Mouse (Mus musculus) heart, embryonic 11.5 days (tissue): Measurements from ENCODE around the gene Zfp553. TPM values are rescaled to one million over a fixed set of nuclear protein-coding genes. Genes with fewer than 3 reads are reported as not detected.

Source experiments
- ATAC-seq: fragments of 200-750 bp; cut with Nextera tagmentation; replicated peaks from 2 replicates; pipeline ENCODE4 v1.8.0; 2017; ENCODE audit warnings: moderate library complexity; ENCODE audit not compliant: insufficient number of reproducible peaks, low FRiP score, low TSS enrichment
- H3K27ac ChIP-seq: fragments of 300-500 bp; sonication (generic); 2 replicates; pipeline ENCODE4 v1.5.1; 2014; ENCODE audit warnings: mild to moderate bottlenecking, low read depth, low read length
- H3K27me3 ChIP-seq: fragments of 300-500 bp; sonication (generic); 2 replicates; pipeline ENCODE4 v1.6.1; 2014; ENCODE audit warnings: mild to moderate bottlenecking, low read length, mixed read lengths; ENCODE audit not compliant: control insufficient read depth, insufficient read depth
- H3K36me3 ChIP-seq: fragments of 300-500 bp; sonication (generic); 2 replicates; pipeline ENCODE4 v1.6.1; 2014; ENCODE audit warnings: mild to moderate bottlenecking, low read length, moderate library complexity, mixed read lengths; ENCODE audit not compliant: control insufficient read depth, insufficient read depth
- H3K4me1 ChIP-seq: fragments of 300-500 bp; sonication (generic); 2 replicates; pipeline ENCODE4 v1.6.1; 2014; ENCODE audit warnings: low read length; ENCODE audit not compliant: control insufficient read depth, insufficient read depth
- H3K4me2 ChIP-seq: fragments of 300-500 bp; sonication (generic); 2 replicates; pipeline ENCODE4 v1.6.1; 2014; ENCODE audit warnings: mild to moderate bottlenecking, moderate library complexity
- H3K4me3 ChIP-seq: fragments of 300-500 bp; sonication (generic); 2 replicates; pipeline ENCODE4 v1.5.1; 2014; ENCODE audit warnings: low read depth, low read length
- H3K9ac ChIP-seq: fragments of 300-500 bp; sonication (generic); 2 replicates; pipeline ENCODE4 v1.6.1; 2014; ENCODE audit warnings: mild to moderate bottlenecking, low read depth, low read length, moderate library complexity
- H3K9me3 ChIP-seq: fragments of 300-500 bp; sonication (generic); replicated peaks from 2 replicates; pipeline ENCODE4 v1.6.1; 2016; ENCODE audit warnings: low read length; ENCODE audit not compliant: control insufficient read depth
- WGBS: fragments of 180-500 bp; shearing (Covaris S2); extraction: QIAGEN DNeasy Blood & Tissue Kit; methylation state at CpG from one replicate; pipeline ENCODE4 v1.1.7; 2014; ENCODE audit not compliant: insufficient replicate concordance; 5-methylcytosine and 5-hydroxymethylcytosine counted together
- polyA plus RNA-seq: library from polyadenylated mRNA; unstranded; fragments of >200 nt; fragmentation: Nextera tagmentation; extraction: Ambion mirVana; gene quantifications from 2 replicates; pipeline ENCODE4 v1.2.1, GENCODE M21; 2014

Zfp553 gene
- polyA plus RNA-seq, 1 experiment from 2014 or later, result 12.3 TPM

DNA sequence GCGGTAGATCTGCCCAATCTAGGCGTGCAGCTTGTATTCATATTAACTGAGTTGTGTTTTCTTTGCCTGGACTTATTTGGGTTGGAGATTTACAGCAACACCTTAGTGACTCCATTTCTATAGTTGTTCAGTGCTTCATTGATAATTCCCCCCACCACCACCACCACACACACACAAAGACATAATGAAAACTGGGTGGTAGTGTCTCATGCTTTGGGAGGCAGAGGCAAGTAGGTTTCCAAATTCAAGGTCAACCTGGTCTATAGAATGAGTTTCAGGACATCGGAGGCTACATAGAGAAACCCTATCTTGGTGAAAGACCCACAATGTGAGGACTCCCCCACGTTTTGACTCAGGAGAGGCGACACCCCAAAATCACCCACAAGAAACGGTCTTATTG lies 8.2 kb upstream of the Zfp553 start:
- Histone ChIP-seq H3K27ac (no peak overlapping the region), H3K27me3 (no peaks in the 10 kb centered on the region), H3K36me3 (no peaks in the 10 kb centered on the region), H3K9ac (no peak overlapping the region), H3K4me1 (no peaks in the 10 kb centered on the region), H3K4me2 (no peak overlapping the region), H3K4me3 (no peak overlapping the region), H3K9me3 (no peaks in the 10 kb centered on the region)
- ATAC-seq, result no peak
- 89% methylated on average over 6 of the region's 6 CpGs for WGBS

DNA sequence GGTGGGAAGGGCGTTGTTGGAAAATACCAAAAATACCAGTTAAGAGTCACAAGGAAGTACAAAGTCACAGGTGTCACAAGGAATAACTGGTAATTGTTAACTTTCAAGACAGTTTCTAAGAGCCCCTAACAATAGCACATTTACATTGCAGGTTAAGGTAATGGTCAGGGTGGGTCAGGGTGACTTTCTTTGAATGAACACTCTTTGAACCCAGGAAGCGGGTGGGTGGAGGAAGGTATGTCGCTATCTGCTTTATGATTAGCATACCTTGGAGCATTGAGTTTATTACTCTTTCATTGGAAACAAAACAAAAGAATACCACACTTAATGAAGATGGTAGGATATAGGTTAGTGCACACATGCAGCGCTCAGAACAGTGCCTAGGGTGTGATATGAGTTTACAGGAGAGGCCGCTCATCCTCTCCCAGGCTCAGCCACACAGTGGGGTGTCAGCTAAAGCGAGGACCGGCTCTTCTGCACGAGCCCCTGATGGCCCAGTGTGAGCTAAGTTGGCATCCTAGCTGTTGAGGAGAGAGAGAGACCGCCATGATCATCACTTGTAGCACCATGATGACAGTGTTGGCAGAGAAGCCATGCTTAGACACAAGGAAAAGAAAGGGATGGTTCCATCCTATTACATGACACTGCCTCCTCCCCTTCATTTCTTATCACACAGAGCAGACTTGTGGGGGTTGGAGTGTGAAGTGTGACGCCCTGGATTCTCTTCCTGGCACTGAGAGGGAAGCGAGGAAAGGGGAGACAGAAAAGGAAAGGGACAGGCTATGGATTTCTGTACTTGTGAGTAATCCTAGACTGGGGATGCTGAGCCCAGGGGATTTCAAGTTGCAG lies 7.5 kb upstream of the Zfp553 start:
- no peak overlapping the region for H3K9ac ChIP-seq
- no peaks in the 10 kb centered on the region for H3K9me3 ChIP-seq
- peak; percentile 60; the same call in 1 of the 2 replicates for ATAC-seq
- H3K27ac ChIP-seq, result 0 out of 2 replicates have a peak overlapping the region, but pooled peaks have one; percentile 50
- WGBS, result 65% methylated on average over 11 of the region's 11 CpGs
- no peak overlapping the region for H3K4me3 ChIP-seq
- H3K4me2 ChIP-seq, result no peak overlapping the region
- H3K27me3 ChIP-seq, result no peaks in the 10 kb centered on the region
- no peaks in the 10 kb centered on the region for H3K36me3 ChIP-seq
- 0 out of 2 replicates have a peak, but pooled peaks cover 4% of the 10 kb centered on the region for H3K4me1 ChIP-seq

DNA sequence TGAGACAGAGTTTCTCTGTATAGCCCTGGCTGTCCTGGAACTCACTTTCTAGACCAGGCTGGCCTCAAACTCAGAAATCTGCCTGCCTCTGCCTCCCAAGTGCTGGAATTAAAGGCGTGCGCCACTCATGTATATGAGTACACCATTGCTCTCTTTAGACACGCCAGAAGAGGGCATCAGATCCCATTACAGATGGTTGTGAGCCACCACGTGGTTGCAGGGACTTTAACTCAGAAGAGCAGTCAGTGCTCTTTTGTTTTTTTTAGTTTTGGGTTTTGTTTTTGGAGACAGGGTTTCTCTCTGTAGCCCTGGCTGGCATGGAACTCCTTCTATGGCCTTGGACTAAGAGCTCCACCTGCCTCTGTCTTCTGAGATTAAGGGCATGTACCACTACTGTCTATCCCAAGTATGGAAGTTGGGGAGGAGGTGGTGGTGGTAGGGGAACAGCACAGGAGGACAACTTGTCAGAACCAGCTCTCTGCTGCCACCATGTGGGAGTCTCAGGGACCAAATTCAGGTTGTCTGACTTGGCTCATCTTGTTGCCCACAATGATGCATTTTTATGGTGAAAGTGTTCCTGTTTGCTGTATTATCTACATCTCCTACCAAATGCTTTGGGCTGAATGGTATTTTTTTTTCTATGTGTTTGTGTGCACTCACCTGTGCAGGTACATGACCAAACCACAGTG lies 4.1 kb upstream of the Zfp553 start:
- WGBS, result 59% methylated on average over 4 of the region's 4 CpGs
- Histone ChIP-seq H3K4me1 (peaks cover 16% of the 10 kb centered on the region), H3K9ac (no peak overlapping the region), H3K27ac (no peak overlapping the region), H3K36me3 (no peaks in the 10 kb centered on the region), H3K27me3 (no peaks in the 10 kb centered on the region), H3K4me2 (no peak overlapping the region), H3K4me3 (no peak overlapping the region), H3K9me3 (no peaks in the 10 kb centered on the region)
- no peak for ATAC-seq

- Histone ChIP-seq H3K4me3 (peak overlapping the region; percentile 98), H3K4me2 (peak overlapping the region; percentile 85), H3K27ac (0 out of 2 replicates have a peak overlapping the region, but pooled peaks have one; percentile 99), H3K9me3 (no peaks in the 10 kb centered on the region), H3K4me1 (peaks cover 16% of the 10 kb centered on the region), H3K27me3 (no peaks in the 10 kb centered on the region), H3K36me3 (peaks cover 12% of the 10 kb centered on the region), H3K9ac (peak overlapping the region; percentile 98)
- no peak for ATAC-seq
- WGBS, result 78% methylated on average over 3 of the region's 3 CpGs
Observed at GRCm38 (mm10) chr7:127231376-127231775, 1.5 kb upstream of the Zfp553 start.

- no peak for ATAC-seq
- H3K27me3 ChIP-seq, result no peaks in the 10 kb centered on the region
- H3K9me3 ChIP-seq, result no peaks in the 10 kb centered on the region
- peak overlapping the region; percentile 98 for H3K9ac ChIP-seq
- H3K4me1 ChIP-seq, result peaks cover 16% of the 10 kb centered on the region
- H3K4me2 ChIP-seq, result peak overlapping the region; percentile 85
- peak overlapping the region; percentile 98 for H3K4me3 ChIP-seq
- peaks cover 18% of the 10 kb centered on the region for H3K36me3 ChIP-seq
- WGBS, result 9% methylated on average over 20 of the region's 20 CpGs
- peak overlapping the region; percentile 99 for H3K27ac ChIP-seq
Observed at GRCm38 (mm10) chr7:127231826-127232621, 837 bp upstream of the Zfp553 start.

- ATAC-seq, result peak; percentile 13
- WGBS, result under 1% methylated on average over 27 of the region's 27 CpGs
- peaks cover 16% of the 10 kb centered on the region for H3K4me1 ChIP-seq
Observed at GRCm38 (mm10) chr7:127233368-127233749, 498 bp downstream of the Zfp553 start.

DNA sequence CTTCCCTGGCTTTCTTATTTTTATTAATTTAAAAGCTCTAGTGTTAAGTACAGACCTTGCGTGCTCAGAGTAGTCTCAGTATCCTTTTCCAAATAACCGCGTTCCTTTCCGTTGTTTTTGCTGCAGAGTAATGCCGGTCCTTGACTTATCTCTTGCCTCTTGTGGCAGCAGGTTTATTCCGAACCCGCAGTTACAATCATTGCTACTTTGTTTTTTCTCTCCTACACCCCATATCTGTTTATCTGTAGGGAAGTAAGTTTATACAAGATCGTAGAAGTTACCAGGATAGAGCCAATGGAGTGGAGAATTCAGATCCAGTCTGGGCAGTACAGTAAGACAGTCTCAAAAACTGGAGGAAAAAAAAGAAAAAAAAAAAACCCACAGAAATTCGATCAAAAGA lies 904 bp downstream of the Zfp553 start:
- H3K4me1 ChIP-seq, result peaks cover 16% of the 10 kb centered on the region
- peak overlapping the region; percentile 98 for H3K9ac ChIP-seq
- 3% methylated on average over 9 of the region's 9 CpGs for WGBS
- no peak for ATAC-seq
- H3K27me3 ChIP-seq, result no peaks in the 10 kb centered on the region
- peak overlapping the region; percentile 99 for H3K27ac ChIP-seq
- peak overlapping the region; percentile 98 for H3K4me3 ChIP-seq
- peaks cover 29% of the 10 kb centered on the region for H3K36me3 ChIP-seq
- H3K9me3 ChIP-seq, result no peaks in the 10 kb centered on the region
- peak overlapping the region; percentile 85 for H3K4me2 ChIP-seq

More at GRCm38 (mm10) chr7:127233368-127233749, 498 bp downstream of the Zfp553 start:
- Histone ChIP-seq H3K27me3 (no peaks in the 10 kb centered on the region), H3K4me2 (peak overlapping the region; percentile 85), H3K27ac (peak overlapping the region; percentile 99), H3K4me3 (peak overlapping the region; percentile 98), H3K36me3 (peaks cover 29% of the 10 kb centered on the region), H3K9ac (peak overlapping the region; percentile 98), H3K9me3 (no peaks in the 10 kb centered on the region)

DNA sequence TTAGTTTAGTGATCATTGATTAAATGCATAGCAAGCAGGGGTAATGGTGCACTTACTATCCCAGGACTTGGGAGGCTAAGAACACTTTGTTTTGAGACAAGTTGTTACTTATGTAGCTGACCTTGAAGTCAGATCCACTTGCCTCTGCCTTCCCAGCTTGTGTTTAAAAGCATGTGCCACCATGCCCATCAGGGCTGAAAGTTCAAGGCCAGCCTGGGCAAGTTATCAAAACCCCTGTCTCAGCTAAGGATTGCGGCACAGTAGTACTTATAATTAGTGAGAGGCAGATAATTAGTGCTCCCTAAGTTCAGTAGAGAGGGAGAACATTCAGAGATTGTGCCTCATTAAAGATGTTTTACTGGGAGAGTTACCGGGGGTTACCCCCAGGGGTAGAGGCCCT lies 1.9 kb downstream of the Zfp553 start:
- Histone ChIP-seq H3K27me3 (no peaks in the 10 kb centered on the region), H3K9ac (no peak overlapping the region), H3K9me3 (no peaks in the 10 kb centered on the region), H3K4me2 (no peak overlapping the region), H3K36me3 (peaks cover 29% of the 10 kb centered on the region), H3K4me3 (no peak overlapping the region), H3K4me1 (peaks cover 16% of the 10 kb centered on the region), H3K27ac (no peak overlapping the region)
- WGBS, result 89% methylated on average over 2 of the region's 2 CpGs
- no peak for ATAC-seq
